ENCODE assay signal across 8 mouse cellular contexts in the genomic region with DNA sequence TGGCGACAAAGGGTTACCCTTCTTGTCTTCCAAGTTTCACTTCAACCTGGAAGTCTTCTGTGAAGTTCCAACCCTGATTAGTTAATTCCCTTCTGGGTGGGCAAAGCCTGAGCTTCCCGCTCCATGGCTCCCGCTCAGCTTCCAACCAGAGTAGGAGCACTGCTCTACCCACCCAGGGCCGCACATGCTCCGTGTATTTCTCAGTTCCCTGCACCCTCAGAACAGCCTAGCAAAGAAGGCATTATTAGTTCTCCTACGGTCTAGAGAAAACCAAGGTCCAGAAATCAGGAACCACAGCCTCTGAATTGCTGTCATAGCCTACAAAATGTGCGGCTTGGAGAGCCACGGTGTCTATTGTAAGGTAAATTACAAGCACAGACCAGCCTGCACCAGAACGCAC. TPM values are rescaled to one million over a fixed set of nuclear protein-coding genes. Genes with fewer than 3 reads are reported as not detected.
DNase-seq lines count a peak whose midpoint lies in the region; ATAC-seq and TF ChIP-seq lines count a peak whose summit lies in the region.

No protein-coding gene starts in this region.

- peak; percentile 52 for ATAC-seq in lung, embryonic 14.5 days (ENCODE audit: insufficient read depth)
- ATAC-seq in heart, postnatal 0 days (ENCODE audit: insufficient read depth, low read depth) = peak; percentile 52
- ATAC-seq in megakaryocyte, adult 5-6 weeks (ENCODE audit: poor library complexity, severe bottlenecking) = peak; percentile 30
- no peak for ATAC-seq in activated CD4-positive, CD25-positive, alpha-beta regulatory T cell, adult 4 months

- no peak for TF ChIP-seq EP300 in heart, postnatal 0 days (IDR thresholded peaks at IDR 0.05; ENCODE audit: low read depth)

- 4% methylated on average over 9 of the region's 9 CpGs for WGBS in lung, embryonic 14.5 days
- WGBS in heart, postnatal 0 days = 7% methylated on average over 9 of the region's 9 CpGs

- no peaks in the 10 kb centered on the region for H3K9me3 ChIP-seq in lung, embryonic 14.5 days (ENCODE audit: low read depth, low read length)
- H3K9me3 ChIP-seq in heart, postnatal 0 days (replicated peaks; ENCODE audit: control insufficient read depth, low read length) = no peaks in the 10 kb centered on the region

- TF ChIP-seq CTCF in lung, embryonic 14.5 days (IDR thresholded peaks at IDR 0.05; ENCODE audit: low read depth) = no peak
- no peak for TF ChIP-seq CTCF in heart, postnatal 0 days (IDR thresholded peaks at IDR 0.05; ENCODE audit: low read depth)

- H3K4me2 ChIP-seq in lung, embryonic 14.5 days = peak overlapping the region; percentile 77
- H3K4me2 ChIP-seq in heart, postnatal 0 days (ENCODE audit: low read depth, low read length) = peak overlapping the region; percentile 97

- H3K27ac ChIP-seq in lung, embryonic 14.5 days (ENCODE audit: low read depth) = peak overlapping the region; percentile 77
- peak overlapping the region; percentile 54 for H3K27ac ChIP-seq in heart, postnatal 0 days (ENCODE audit: low read depth)

- peaks cover 11% of the 10 kb centered on the region; the same call in 1 of the 2 replicates for H3K36me3 ChIP-seq in lung, embryonic 14.5 days (ENCODE audit: insufficient read depth)
- H3K36me3 ChIP-seq in heart, postnatal 0 days (replicated peaks; ENCODE audit: control insufficient read depth, insufficient read depth, low read length) = no peaks in the 10 kb centered on the region

- H3K9ac ChIP-seq in lung, embryonic 14.5 days = peak overlapping the region; percentile 49
- peak overlapping the region; percentile 62 for H3K9ac ChIP-seq in heart, postnatal 0 days (replicated peaks; ENCODE audit: low read depth, low read length)

- H3K4me3 ChIP-seq in lung, embryonic 14.5 days (ENCODE audit: low read depth, low read length) = peak overlapping the region; percentile 49
- peak overlapping the region; percentile 71 for H3K4me3 ChIP-seq in heart, postnatal 0 days (ENCODE audit: low read depth, low read length)

- peak; percentile 30 for DNase-seq in cerebellum, adult 8-10 months
- DNase-seq in cerebellum, adult 11 months = no peak
- DNase-seq in lung, embryonic 14.5 days = peak; percentile 44
- no peak for DNase-seq in lung, adult 18-20 months
- DNase-seq in heart, postnatal 0 days (ENCODE audit: low spot score) = no peak
- DNase-seq in gastrocnemius, postnatal 10 days = no peak

- no peaks in the 10 kb centered on the region for H3K27me3 ChIP-seq in lung, embryonic 14.5 days (ENCODE audit: insufficient read depth, low read length)
- no peaks in the 10 kb centered on the region for H3K27me3 ChIP-seq in heart, postnatal 0 days (ENCODE audit: control insufficient read depth, insufficient read depth, low read length)

- peaks cover 10% of the 10 kb centered on the region; the same call in 1 of the 2 replicates for H3K4me1 ChIP-seq in lung, embryonic 14.5 days (ENCODE audit: insufficient read depth)
- peaks cover 10% of the 10 kb centered on the region; the same call in 1 of the 2 replicates for H3K4me1 ChIP-seq in heart, postnatal 0 days (ENCODE audit: control insufficient read depth, insufficient read depth)

RNA-seq across cellular contexts. Expression of a gene that starts 6.6 kb away (rescaled TPM):
- polyA plus RNA-seq in lung, embryonic 14.5 days (2014; fragmentation: Nextera tagmentation; extraction: Ambion mirVana) = not detected in 2 replicates
- total RNA-seq in heart, postnatal 0 days (2014; rRNA removed; ENCODE audit: low replicate concordance) = not detected in 2 replicates
- polyA plus RNA-seq in heart, postnatal 0 days (2015; fragmentation: Nextera tagmentation; extraction: Ambion mirVana) = not detected in 2 replicates
- not detected in 2 replicates for total RNA-seq in megakaryocyte, adult 5-6 weeks (2015)
- total RNA-seq in megakaryocyte, adult 5-6 weeks (2017) = not detected in 2 replicates
- total RNA-seq in gastrocnemius, postnatal 10 days (2021) = not detected
- not detected for polyA plus RNA-seq in activated CD4-positive, CD25-positive, alpha-beta regulatory T cell, adult 4 months (2017; shearing (Covaris generic))

RNA-seq across cellular contexts. Expression of a gene that starts 6.8 kb away (rescaled TPM):
- polyA plus RNA-seq in lung, embryonic 14.5 days (2014; fragmentation: Nextera tagmentation; extraction: Ambion mirVana) = 13.2 and 13.9 TPM in 2 replicates
- total RNA-seq in heart, postnatal 0 days (2014; rRNA removed; ENCODE audit: low replicate concordance) = 4.7 and 6.1 TPM in 2 replicates
- polyA plus RNA-seq in heart, postnatal 0 days (2015; fragmentation: Nextera tagmentation; extraction: Ambion mirVana) = 4.1 and 4.6 TPM in 2 replicates
- 0.09 and 0.27 TPM in 2 replicates for total RNA-seq in megakaryocyte, adult 5-6 weeks (2015)
- total RNA-seq in megakaryocyte, adult 5-6 weeks (2017) = 0.33 and 0.85 TPM in 2 replicates
- total RNA-seq in gastrocnemius, postnatal 10 days (2021) = 1 to 10 TPM; 3.8 to 4.9 TPM
- polyA plus RNA-seq in activated CD4-positive, CD25-positive, alpha-beta regulatory T cell, adult 4 months (2017; shearing (Covaris generic)) = 1 to 10 TPM; 5.5 to 6.2 TPM

RNA-seq across cellular contexts. Expression of a gene that starts 7.9 kb away (rescaled TPM):
- 74.5 and 81.2 TPM in 2 replicates for polyA plus RNA-seq in lung, embryonic 14.5 days (2014; fragmentation: Nextera tagmentation; extraction: Ambion mirVana)
- 73.7 and 74.9 TPM in 2 replicates for total RNA-seq in heart, postnatal 0 days (2014; rRNA removed; ENCODE audit: low replicate concordance)
- 65.4 and 68.5 TPM in 2 replicates for polyA plus RNA-seq in heart, postnatal 0 days (2015; fragmentation: Nextera tagmentation; extraction: Ambion mirVana)
- total RNA-seq in megakaryocyte, adult 5-6 weeks (2015) = 10.7 and 14.1 TPM in 2 replicates
- total RNA-seq in megakaryocyte, adult 5-6 weeks (2017) = 19.4 and 21.2 TPM in 2 replicates
- 10 to 100 TPM; 45.7 to 49.2 TPM for total RNA-seq in gastrocnemius, postnatal 10 days (2021)
- 10 to 100 TPM; 25.3 to 25.9 TPM for polyA plus RNA-seq in activated CD4-positive, CD25-positive, alpha-beta regulatory T cell, adult 4 months (2017; shearing (Covaris generic))

RNA-seq across cellular contexts. Expression of a gene that starts 14.6 kb away (rescaled TPM):
- 1.9 and 2.9 TPM in 2 replicates for polyA plus RNA-seq in lung, embryonic 14.5 days (2014; fragmentation: Nextera tagmentation; extraction: Ambion mirVana)
- 0.84 TPM in 1 of 2 replicates, not detected in the other for total RNA-seq in heart, postnatal 0 days (2014; rRNA removed; ENCODE audit: low replicate concordance)
- polyA plus RNA-seq in heart, postnatal 0 days (2015; fragmentation: Nextera tagmentation; extraction: Ambion mirVana) = 0.89 and 1.1 TPM in 2 replicates
- total RNA-seq in megakaryocyte, adult 5-6 weeks (2015) = 2.8 and 5.0 TPM in 2 replicates
- 0.81 TPM in 1 of 2 replicates, not detected in the other for total RNA-seq in megakaryocyte, adult 5-6 weeks (2017)
- total RNA-seq in gastrocnemius, postnatal 10 days (2021) = 1 to 10 TPM; 1.2 to 3.4 TPM
- 1 to 10 TPM; 3.7 to 5.7 TPM for polyA plus RNA-seq in activated CD4-positive, CD25-positive, alpha-beta regulatory T cell, adult 4 months (2017; shearing (Covaris generic))

RNA-seq across cellular contexts. Expression of a gene that starts 39.8 kb away (rescaled TPM):
- polyA plus RNA-seq in lung, embryonic 14.5 days (2014; fragmentation: Nextera tagmentation; extraction: Ambion mirVana) = 280 and 281 TPM in 2 replicates
- total RNA-seq in heart, postnatal 0 days (2014; rRNA removed; ENCODE audit: low replicate concordance) = 180 and 221 TPM in 2 replicates
- 118 and 121 TPM in 2 replicates for polyA plus RNA-seq in heart, postnatal 0 days (2015; fragmentation: Nextera tagmentation; extraction: Ambion mirVana)
- 705 and 801 TPM in 2 replicates for total RNA-seq in megakaryocyte, adult 5-6 weeks (2015)
- 156 and 205 TPM in 2 replicates for total RNA-seq in megakaryocyte, adult 5-6 weeks (2017)
- total RNA-seq in gastrocnemius, postnatal 10 days (2021) = 100 to 1,000 TPM; 476 to 508 TPM
- polyA plus RNA-seq in activated CD4-positive, CD25-positive, alpha-beta regulatory T cell, adult 4 months (2017; shearing (Covaris generic)) = 100 to 1,000 TPM; 208 to 220 TPM

Comparison
In these comparisons a context has a peak if more than half of its experiments do, and no peak if none do; other contexts are left out.
1. DNase-seq: peak in cerebellum, adult 8-10 months (single experiment) and lung, embryonic 14.5 days (single experiment); none in cerebellum, adult 11 months (single experiment), lung, adult 18-20 months (0 of 2), heart, postnatal 0 days (single experiment) and gastrocnemius, postnatal 10 days (single experiment).